Mouse (Mus musculus): Measurements from ENCODE around the gene Zcchc14. TPM values are rescaled to one million over a fixed set of nuclear protein-coding genes. Genes with fewer than 3 reads are reported as not detected.

The Zcchc14 gene
- total and polyA plus RNA-seq, 2 experiments from 2014 or later = 17.4 to 85.8 TPM

GRCm38 (mm10) chr8:121653340-121654019 lies 779 bp upstream of the Zcchc14 start:
- WGBS = 1% methylated on average over 31 of the region's 31 CpGs
- Histone ChIP-seq H3K9me3 (ENCODE audit: low read length) (no peaks in the 10 kb centered on the region), H3K4me1 (ENCODE audit: insufficient read depth) (peaks cover 24% of the 10 kb centered on the region), H3K9ac (peak overlapping the region; percentile 86), H3K27me3 (ENCODE audit: insufficient read depth, low read length) (no peaks in the 10 kb centered on the region), H3K36me3 (ENCODE audit: insufficient read depth) (0 out of 2 replicates have a peak, but pooled peaks cover 3% of the 10 kb centered on the region), H3K4me2 (ENCODE audit: low read depth) (peak overlapping the region; percentile 62), H3K4me3 (ENCODE audit: low read depth, low read length) (peak overlapping the region; percentile 87), H3K27ac (ENCODE audit: low read depth, low read length) (peak overlapping the region; percentile 100)
- TF ChIP-seq CTCF (IDR thresholded peaks at IDR 0.05; ENCODE audit: low read depth) = no peak
- no peak for DNase-seq
- ATAC-seq = peak; percentile 37

GRCm38 (mm10) chr8:121651874-121652361 lies 783 bp downstream of the Zcchc14 start:
- Histone ChIP-seq H3K27me3 (ENCODE audit: insufficient read depth, low read length) (no peaks in the 10 kb centered on the region), H3K9ac (peak overlapping the region; percentile 86), H3K9me3 (ENCODE audit: low read length) (no peaks in the 10 kb centered on the region), H3K36me3 (ENCODE audit: insufficient read depth) (0 out of 2 replicates have a peak, but pooled peaks cover 3% of the 10 kb centered on the region), H3K27ac (ENCODE audit: low read depth, low read length) (peak overlapping the region; percentile 100), H3K4me2 (ENCODE audit: low read depth) (peak overlapping the region; percentile 81), H3K4me3 (ENCODE audit: low read depth, low read length) (peak overlapping the region; percentile 87), H3K4me1 (ENCODE audit: insufficient read depth) (peaks cover 31% of the 10 kb centered on the region)
- under 1% methylated on average over 54 of the region's 56 CpGs for WGBS
- DNase-seq (peak; percentile 57), ATAC-seq (no peak)
- TF ChIP-seq CTCF (IDR thresholded peaks at IDR 0.05; ENCODE audit: low read depth) = no peak

GRCm38 (mm10) chr8:121651308-121651873 lies 1.3 kb downstream of the Zcchc14 start:
- peak overlapping the region; percentile 100 for H3K27ac ChIP-seq (ENCODE audit: low read depth, low read length)
- no peak for DNase-seq

DNA sequence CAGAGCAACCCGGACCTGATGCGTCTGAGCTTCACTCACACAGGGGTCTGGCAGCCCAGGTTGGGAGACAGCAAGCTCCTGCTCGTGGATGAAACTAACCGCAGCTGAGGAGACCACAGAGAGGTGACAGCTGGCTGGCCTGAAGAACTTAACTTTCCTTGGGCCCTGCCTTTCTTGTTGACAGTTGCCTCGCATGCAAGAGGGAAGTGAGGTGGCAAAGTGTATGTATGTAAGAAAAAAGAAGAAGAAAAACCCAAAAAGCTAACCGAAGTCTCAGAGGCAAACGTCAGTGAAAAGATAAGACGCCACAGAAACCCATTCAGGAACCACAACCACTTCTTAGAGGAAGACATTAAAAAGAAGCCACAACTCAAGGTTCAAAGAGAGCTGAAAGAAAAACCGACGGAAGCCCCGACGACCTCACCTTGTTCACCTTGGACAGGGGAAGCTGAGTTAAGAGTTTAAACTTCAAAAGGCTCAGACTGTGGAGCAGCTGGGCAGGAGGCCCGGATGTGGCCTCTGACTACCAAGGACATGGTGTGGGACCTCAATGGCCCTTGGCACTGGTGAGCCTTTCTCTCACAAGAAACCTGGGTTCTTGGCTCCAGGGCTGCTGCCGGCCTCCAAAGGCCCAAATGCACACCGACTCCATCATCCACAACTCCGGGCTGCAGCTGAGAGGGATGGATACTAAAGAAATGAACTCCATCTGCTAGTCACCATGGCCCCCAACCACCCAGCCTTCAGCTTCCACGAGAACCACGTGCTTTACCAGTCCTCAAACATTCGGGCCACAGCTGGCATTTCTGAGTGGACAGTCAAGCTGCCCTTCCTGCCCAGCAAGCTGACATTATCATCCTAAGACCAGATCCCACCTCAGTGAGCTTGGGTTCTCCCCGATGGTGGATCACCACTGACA lies 2.1 kb downstream of the Zcchc14 start:
- WGBS = 36% methylated on average over 20 of the region's 20 CpGs
- Histone ChIP-seq H3K9me3 (ENCODE audit: low read length) (no peaks in the 10 kb centered on the region), H3K27me3 (ENCODE audit: insufficient read depth, low read length) (no peaks in the 10 kb centered on the region), H3K36me3 (ENCODE audit: insufficient read depth) (0 out of 2 replicates have a peak, but pooled peaks cover 3% of the 10 kb centered on the region), H3K4me3 (ENCODE audit: low read depth, low read length) (peak overlapping the region; percentile 87), H3K27ac (ENCODE audit: low read depth, low read length) (peak overlapping the region; percentile 100), H3K9ac (peak overlapping the region; percentile 86), H3K4me2 (ENCODE audit: low read depth) (peak overlapping the region; percentile 81), H3K4me1 (ENCODE audit: insufficient read depth) (peaks cover 33% of the 10 kb centered on the region)
- ATAC-seq (no peak), DNase-seq (no peak)
- TF ChIP-seq CTCF (IDR thresholded peaks at IDR 0.05; ENCODE audit: low read depth) = no peak

More at GRCm38 (mm10) chr8:121651308-121651873, 1.3 kb downstream of the Zcchc14 start:
- H3K4me3 ChIP-seq (ENCODE audit: low read depth, low read length) = peak overlapping the region; percentile 87
- no peak for ATAC-seq
- 5% methylated on average over 47 of the region's 47 CpGs for WGBS
- H3K27me3 ChIP-seq (ENCODE audit: insufficient read depth, low read length) = no peaks in the 10 kb centered on the region
- 0 out of 2 replicates have a peak, but pooled peaks cover 3% of the 10 kb centered on the region for H3K36me3 ChIP-seq (ENCODE audit: insufficient read depth)
- H3K4me2 ChIP-seq (ENCODE audit: low read depth) = peak overlapping the region; percentile 81
- peak overlapping the region; percentile 86 for H3K9ac ChIP-seq
- H3K4me1 ChIP-seq (ENCODE audit: insufficient read depth) = peaks cover 31% of the 10 kb centered on the region
- no peak for TF ChIP-seq CTCF (IDR thresholded peaks at IDR 0.05; ENCODE audit: low read depth)
- H3K9me3 ChIP-seq (ENCODE audit: low read length) = no peaks in the 10 kb centered on the region

- Histone ChIP-seq H3K27ac (ENCODE audit: low read depth, low read length) (no peak overlapping the region), H3K27me3 (ENCODE audit: insufficient read depth, low read length) (no peaks in the 10 kb centered on the region), H3K9me3 (ENCODE audit: low read length) (no peaks in the 10 kb centered on the region), H3K4me3 (ENCODE audit: low read depth, low read length) (peak overlapping the region; percentile 87), H3K9ac (peak overlapping the region; percentile 86), H3K4me2 (ENCODE audit: low read depth) (peak overlapping the region; percentile 81), H3K4me1 (ENCODE audit: insufficient read depth) (peaks cover 34% of the 10 kb centered on the region), H3K36me3 (ENCODE audit: insufficient read depth) (0 out of 2 replicates have a peak, but pooled peaks cover 3% of the 10 kb centered on the region)
- no peak for DNase-seq
- ATAC-seq = no peak
- 26% methylated on average over 10 of the region's 10 CpGs for WGBS
- no peak for TF ChIP-seq CTCF (IDR thresholded peaks at IDR 0.05; ENCODE audit: low read depth)
These were observed 2.8 kb downstream of the Zcchc14 start for GRCm38 (mm10) chr8:121649904-121650303.

- 60% methylated on average over 5 of the region's 5 CpGs for WGBS
- ATAC-seq (no peak), DNase-seq (no peak)
- H3K36me3 ChIP-seq (ENCODE audit: insufficient read depth) = 0 out of 2 replicates have a peak, but pooled peaks cover 3% of the 10 kb centered on the region
- H3K9ac ChIP-seq = peak overlapping the region; percentile 86; the same call in 1 of the 2 replicates
- no peak for TF ChIP-seq CTCF (IDR thresholded peaks at IDR 0.05; ENCODE audit: low read depth)
- no peak overlapping the region for H3K27ac ChIP-seq (ENCODE audit: low read depth, low read length)
- H3K4me1 ChIP-seq (ENCODE audit: insufficient read depth) = peaks cover 39% of the 10 kb centered on the region
- no peaks in the 10 kb centered on the region for H3K27me3 ChIP-seq (ENCODE audit: insufficient read depth, low read length)
- peak overlapping the region; percentile 81 for H3K4me2 ChIP-seq (ENCODE audit: low read depth)
- peak overlapping the region; percentile 87 for H3K4me3 ChIP-seq (ENCODE audit: low read depth, low read length)
- no peaks in the 10 kb centered on the region for H3K9me3 ChIP-seq (ENCODE audit: low read length)
These were observed 3.3 kb downstream of the Zcchc14 start for GRCm38 (mm10) chr8:121649423-121649822.
